Mouse (Mus musculus): ENCODE results near the gene Gm45261.

- TF ChIP-seq POLR2A (IDR thresholded peaks at IDR 0.05; ENCODE audit: borderline replicate concordance, insufficient read depth, low read length) (no peak), CTCF (IDR thresholded peaks at IDR 0.05; ENCODE audit: borderline replicate concordance, insufficient read depth, low read depth, low read length) (no peak)
These were observed 35.1 kb upstream of the Gm45261 start for GRCm38 (mm10) chr1:80496360-80496759.
